Mouse (Mus musculus): ENCODE data around the gene Ikzf1. TPM values are rescaled to one million over a fixed set of nuclear protein-coding genes. Genes with fewer than 3 reads are reported as not detected.

The Ikzf1 gene
- polyA plus RNA-seq, 1 experiment from 2014 or later, result 28.3 TPM

- no peak overlapping the region for H3K4me2 ChIP-seq
- DNase-seq, result no peak
- H3K9ac ChIP-seq, result no peak overlapping the region
- H3K27me3 ChIP-seq, result no peaks in the 10 kb centered on the region
- ATAC-seq (ENCODE audit: low read depth), result no peak
- H3K4me3 ChIP-seq (replicated peaks), result no peak overlapping the region
- no peaks in the 10 kb centered on the region for H3K9me3 ChIP-seq (replicated peaks)
- 90% methylated on average over 20 of the region's 20 CpGs for WGBS (ENCODE audit: insufficient replicate concordance)
- H3K4me1 ChIP-seq (replicated peaks), result 0 out of 2 replicates have a peak, but pooled peaks cover 4% of the 10 kb centered on the region
- H3K36me3 ChIP-seq, result peaks cover 60% of the 10 kb centered on the region
- H3K27ac ChIP-seq, result no peak overlapping the region
Observed at GRCm38 (mm10) chr11:11769281-11769680, 84.5 kb downstream of the Ikzf1 start.

GRCm38 (mm10) chr11:11770691-11771090, 85.9 kb downstream of the Ikzf1 start:
- Histone ChIP-seq H3K4me3 (replicated peaks) (no peak overlapping the region), H3K4me1 (replicated peaks) (0 out of 2 replicates have a peak, but pooled peaks cover 4% of the 10 kb centered on the region), H3K27ac (no peak overlapping the region), H3K9ac (no peak overlapping the region), H3K27me3 (no peaks in the 10 kb centered on the region), H3K36me3 (peaks cover 51% of the 10 kb centered on the region), H3K4me2 (no peak overlapping the region), H3K9me3 (replicated peaks) (no peaks in the 10 kb centered on the region)
- 90% methylated on average over 3 of the region's 3 CpGs for WGBS (ENCODE audit: insufficient replicate concordance)
- ATAC-seq (ENCODE audit: low read depth) (no peak), DNase-seq (no peak)

- Histone ChIP-seq H3K36me3 (peaks cover 39% of the 10 kb centered on the region), H3K27me3 (no peaks in the 10 kb centered on the region), H3K9me3 (replicated peaks) (no peaks in the 10 kb centered on the region), H3K4me1 (replicated peaks) (0 out of 2 replicates have a peak, but pooled peaks cover 4% of the 10 kb centered on the region), H3K4me2 (no peak overlapping the region), H3K9ac (no peak overlapping the region), H3K4me3 (replicated peaks) (no peak overlapping the region), H3K27ac (no peak overlapping the region)
- ATAC-seq (ENCODE audit: low read depth) (no peak), DNase-seq (no peak)
- WGBS (ENCODE audit: insufficient replicate concordance), result 73% methylated on average over 4 of the region's 4 CpGs
Observed at GRCm38 (mm10) chr11:11772196-11772595, 87.4 kb downstream of the Ikzf1 start.

GRCm38 (mm10) chr11:11774384-11774783, 89.6 kb downstream of the Ikzf1 start:
- no peak for DNase-seq
- Histone ChIP-seq H3K4me1 (replicated peaks) (no peaks in the 10 kb centered on the region), H3K4me2 (no peak overlapping the region), H3K9ac (no peak overlapping the region), H3K4me3 (replicated peaks) (no peak overlapping the region), H3K27ac (no peak overlapping the region), H3K36me3 (peaks cover 23% of the 10 kb centered on the region), H3K9me3 (replicated peaks) (no peaks in the 10 kb centered on the region), H3K27me3 (no peaks in the 10 kb centered on the region)
- 83% methylated on average over 4 of the region's 4 CpGs for WGBS (ENCODE audit: insufficient replicate concordance)
- no peak for ATAC-seq (ENCODE audit: low read depth)

- Histone ChIP-seq H3K4me3 (replicated peaks) (no peak overlapping the region), H3K27me3 (no peaks in the 10 kb centered on the region), H3K27ac (no peak overlapping the region), H3K9me3 (replicated peaks) (no peaks in the 10 kb centered on the region), H3K4me1 (replicated peaks) (no peaks in the 10 kb centered on the region), H3K9ac (no peak overlapping the region), H3K4me2 (no peak overlapping the region), H3K36me3 (peaks cover 18% of the 10 kb centered on the region)
- 74% methylated on average over 5 of the region's 5 CpGs for WGBS (ENCODE audit: insufficient replicate concordance)
- no peak for DNase-seq
- no peak for ATAC-seq (ENCODE audit: low read depth)
Observed at GRCm38 (mm10) chr11:11774893-11775292, 90.1 kb downstream of the Ikzf1 start.

- H3K4me1 ChIP-seq (replicated peaks), result no peaks in the 10 kb centered on the region
- no peaks in the 10 kb centered on the region for H3K9me3 ChIP-seq (replicated peaks)
- DNase-seq (no peak), ATAC-seq (ENCODE audit: low read depth) (no peak)
- peaks cover 5% of the 10 kb centered on the region for H3K36me3 ChIP-seq
- no peak overlapping the region for H3K4me2 ChIP-seq
- no peak overlapping the region for H3K27ac ChIP-seq
- WGBS (ENCODE audit: insufficient replicate concordance), result 73% methylated on average over 4 of the region's 4 CpGs
- no peaks in the 10 kb centered on the region for H3K27me3 ChIP-seq
- no peak overlapping the region for H3K9ac ChIP-seq
- no peak overlapping the region for H3K4me3 ChIP-seq (replicated peaks)
Observed at GRCm38 (mm10) chr11:11776071-11776821, 91.4 kb downstream of the Ikzf1 start.

GRCm38 (mm10) chr11:11776822-11777174, 92.0 kb downstream of the Ikzf1 start:
- ATAC-seq (ENCODE audit: low read depth) (peak; percentile 15; the same call in 1 of the 2 replicates), DNase-seq (no peak)
- WGBS (ENCODE audit: insufficient replicate concordance), result 66% methylated on average over 7 of the region's 7 CpGs
- Histone ChIP-seq H3K27ac (no peak overlapping the region), H3K4me3 (replicated peaks) (no peak overlapping the region), H3K9ac (no peak overlapping the region), H3K36me3 (peaks cover 4% of the 10 kb centered on the region; the same call in 1 of the 2 replicates), H3K4me2 (no peak overlapping the region), H3K9me3 (replicated peaks) (no peaks in the 10 kb centered on the region), H3K27me3 (no peaks in the 10 kb centered on the region), H3K4me1 (replicated peaks) (no peaks in the 10 kb centered on the region)

- Histone ChIP-seq H3K9me3 (replicated peaks) (no peaks in the 10 kb centered on the region), H3K27ac (no peak overlapping the region), H3K27me3 (no peaks in the 10 kb centered on the region), H3K4me3 (replicated peaks) (no peak overlapping the region), H3K36me3 (0 out of 2 replicates have a peak, but pooled peaks cover under 1% of the 10 kb centered on the region), H3K4me2 (no peak overlapping the region), H3K4me1 (replicated peaks) (no peaks in the 10 kb centered on the region), H3K9ac (no peak overlapping the region)
- DNase-seq (no peak), ATAC-seq (ENCODE audit: low read depth) (no peak)
- 54% methylated on average over 3 of the region's 3 CpGs for WGBS (ENCODE audit: insufficient replicate concordance)
Observed at GRCm38 (mm10) chr11:11777246-11777645, 92.4 kb downstream of the Ikzf1 start.

- H3K27ac ChIP-seq, result no peak overlapping the region
- H3K9me3 ChIP-seq (replicated peaks), result no peaks in the 10 kb centered on the region
- H3K4me3 ChIP-seq (replicated peaks), result no peak overlapping the region
- no peaks in the 10 kb centered on the region for H3K27me3 ChIP-seq
- 78% methylated on average over 2 of the region's 2 CpGs for WGBS (ENCODE audit: insufficient replicate concordance)
- DNase-seq (no peak), ATAC-seq (ENCODE audit: low read depth) (no peak)
- no peaks in the 10 kb centered on the region for H3K36me3 ChIP-seq
- H3K4me2 ChIP-seq, result no peak overlapping the region
- no peaks in the 10 kb centered on the region for H3K4me1 ChIP-seq (replicated peaks)
- no peak overlapping the region for H3K9ac ChIP-seq
Observed at GRCm38 (mm10) chr11:11777796-11778195, 93.0 kb downstream of the Ikzf1 start.

- Histone ChIP-seq H3K4me1 (replicated peaks) (no peaks in the 10 kb centered on the region), H3K27me3 (no peaks in the 10 kb centered on the region), H3K9ac (no peak overlapping the region), H3K4me3 (replicated peaks) (no peak overlapping the region), H3K4me2 (no peak overlapping the region), H3K27ac (no peak overlapping the region), H3K9me3 (replicated peaks) (no peaks in the 10 kb centered on the region), H3K36me3 (no peaks in the 10 kb centered on the region)
- WGBS (ENCODE audit: insufficient replicate concordance), result 86% methylated on average over 6 of the region's 6 CpGs
- DNase-seq (no peak), ATAC-seq (ENCODE audit: low read depth) (no peak)
Observed at GRCm38 (mm10) chr11:11778345-11778744, 93.5 kb downstream of the Ikzf1 start.

- DNase-seq (no peak), ATAC-seq (ENCODE audit: low read depth) (no peak)
- H3K27ac ChIP-seq, result no peak overlapping the region
- no peak overlapping the region for H3K4me2 ChIP-seq
- H3K27me3 ChIP-seq, result no peaks in the 10 kb centered on the region
- H3K9me3 ChIP-seq (replicated peaks), result no peaks in the 10 kb centered on the region
- H3K36me3 ChIP-seq, result no peaks in the 10 kb centered on the region
- H3K9ac ChIP-seq, result no peak overlapping the region
- H3K4me3 ChIP-seq (replicated peaks), result no peak overlapping the region
- WGBS (ENCODE audit: insufficient replicate concordance), result 72% methylated on average over 8 of the region's 8 CpGs
- H3K4me1 ChIP-seq (replicated peaks), result no peaks in the 10 kb centered on the region
Observed at GRCm38 (mm10) chr11:11781728-11782127, 96.9 kb downstream of the Ikzf1 start.

GRCm38 (mm10) chr11:11785457-11785856, 100.7 kb downstream of the Ikzf1 start:
- Histone ChIP-seq H3K27ac (no peak overlapping the region), H3K9me3 (replicated peaks) (no peaks in the 10 kb centered on the region), H3K36me3 (no peaks in the 10 kb centered on the region), H3K9ac (no peak overlapping the region), H3K27me3 (no peaks in the 10 kb centered on the region), H3K4me1 (replicated peaks) (no peaks in the 10 kb centered on the region), H3K4me3 (replicated peaks) (no peak overlapping the region), H3K4me2 (no peak overlapping the region)
- WGBS (ENCODE audit: insufficient replicate concordance), result 34% methylated on average over 6 of the region's 6 CpGs
- no peak for ATAC-seq (ENCODE audit: low read depth)
- no peak for DNase-seq

Measured in liver, embryonic 13.5 days (tissue).